Comparison of ENCODE assay signal across 9 mouse cellular contexts in genomic region chr17:29548994-29549393, GRCm38 (mm10). TPM values are rescaled to one million over a fixed set of nuclear protein-coding genes. Genes with fewer than 3 reads are reported as not detected.
DNase-seq lines count a peak whose midpoint lies in the region; ATAC-seq lines count a peak whose summit lies in the region.
"Had no signal": no experiment of that assay in that cellular context is flagged by ENCODE, and none has a peak within 500 bp of the region (broad histone marks: within the 10 kb centered on the region; RNA-seq: fewer than 3 reads in every experiment).

No protein-coding gene starts in this region.

- no peak for DNase-seq in heart, postnatal 4 days
- no peak for DNase-seq in embryonic facial prominence, embryonic 10.5 days (ENCODE audit: low spot score)
- no peak for DNase-seq in ovary, adult 18-20 months (ENCODE audit: low spot score)
- DNase-seq in adrenal gland, adult 2 months: no peak
- DNase-seq in adrenal gland, adult 8-10 months: no peak

- H3K4me3 ChIP-seq in heart, embryonic 15.5 days: no peak overlapping the region
- H3K4me3 ChIP-seq in embryonic facial prominence, embryonic 10.5 days: peak overlapping the region; percentile 99
- peak overlapping the region; percentile 94; the same call in 1 of the 2 replicates for H3K4me3 ChIP-seq in intestine, embryonic 15.5 days (replicated peaks)
- no peak overlapping the region for H3K4me3 ChIP-seq in midbrain, embryonic 15.5 days

- H3K9me3 ChIP-seq in heart, embryonic 15.5 days (replicated peaks): no peaks in the 10 kb centered on the region
- 0 out of 2 replicates have a peak, but pooled peaks cover 5% of the 10 kb centered on the region for H3K9me3 ChIP-seq in embryonic facial prominence, embryonic 10.5 days
- no peaks in the 10 kb centered on the region for H3K9me3 ChIP-seq in intestine, embryonic 15.5 days
- H3K9me3 ChIP-seq in midbrain, embryonic 15.5 days: no peaks in the 10 kb centered on the region

- H3K36me3 ChIP-seq in heart, embryonic 15.5 days: no peaks in the 10 kb centered on the region
- no peaks in the 10 kb centered on the region for H3K36me3 ChIP-seq in embryonic facial prominence, embryonic 10.5 days (replicated peaks)
- H3K36me3 ChIP-seq in intestine, embryonic 15.5 days: no peaks in the 10 kb centered on the region
- H3K36me3 ChIP-seq in midbrain, embryonic 15.5 days (replicated peaks): no peaks in the 10 kb centered on the region

- H3K4me1 ChIP-seq in heart, embryonic 15.5 days (replicated peaks): peaks cover 21% of the 10 kb centered on the region
- H3K4me1 ChIP-seq in embryonic facial prominence, embryonic 10.5 days: peaks cover 23% of the 10 kb centered on the region
- H3K4me1 ChIP-seq in intestine, embryonic 15.5 days (replicated peaks): peaks cover 10% of the 10 kb centered on the region; the same call in 1 of the 2 replicates
- H3K4me1 ChIP-seq in midbrain, embryonic 15.5 days: peaks cover 16% of the 10 kb centered on the region

- 35% methylated on average over 8 of the region's 8 CpGs for WGBS in heart, embryonic 15.5 days
- WGBS in embryonic facial prominence, embryonic 10.5 days: 58% methylated on average over 8 of the region's 8 CpGs
- WGBS in intestine, embryonic 15.5 days: 42% methylated on average over 8 of the region's 8 CpGs
- 44% methylated on average over 8 of the region's 8 CpGs for WGBS in midbrain, embryonic 15.5 days

- peak overlapping the region; percentile 92 for H3K4me2 ChIP-seq in heart, embryonic 15.5 days
- peak overlapping the region; percentile 95 for H3K4me2 ChIP-seq in intestine, embryonic 15.5 days (replicated peaks)
- H3K4me2 ChIP-seq in midbrain, embryonic 15.5 days: peak overlapping the region; percentile 79

- no peaks in the 10 kb centered on the region for H3K27me3 ChIP-seq in heart, embryonic 15.5 days
- H3K27me3 ChIP-seq in embryonic facial prominence, embryonic 10.5 days (replicated peaks; ENCODE audit: low read depth, poor library complexity, severe bottlenecking): no peaks in the 10 kb centered on the region
- H3K27me3 ChIP-seq in intestine, embryonic 15.5 days (replicated peaks): no peaks in the 10 kb centered on the region
- no peaks in the 10 kb centered on the region for H3K27me3 ChIP-seq in midbrain, embryonic 15.5 days (replicated peaks)

- ATAC-seq in heart, embryonic 15.5 days (replicated peaks; ENCODE audit: insufficient number of reproducible peaks, insufficient read depth, low FRiP score, low read depth): no peak
- 0 out of 2 replicates have a peak, but pooled peaks have one; percentile 6 for ATAC-seq in intestine, embryonic 15.5 days
- peak; percentile 37; the same call in 1 of the 2 replicates for ATAC-seq in midbrain, embryonic 15.5 days (replicated peaks)

- H3K9ac ChIP-seq in heart, embryonic 15.5 days: no peak overlapping the region
- no peak overlapping the region for H3K9ac ChIP-seq in intestine, embryonic 15.5 days
- H3K9ac ChIP-seq in midbrain, embryonic 15.5 days: no peak overlapping the region

- no peak overlapping the region for H3K27ac ChIP-seq in heart, embryonic 15.5 days
- H3K27ac ChIP-seq in embryonic facial prominence, embryonic 10.5 days (replicated peaks): no peak overlapping the region
- H3K27ac ChIP-seq in intestine, embryonic 15.5 days: no peak overlapping the region
- H3K27ac ChIP-seq in midbrain, embryonic 15.5 days: no peak overlapping the region

RNA-seq across cellular contexts. Expression of gene Gm17657, which starts 0.4 kb away (rescaled TPM):
- polyA plus RNA-seq in heart, embryonic 15.5 days (2015; fragmentation: Nextera tagmentation; extraction: Ambion mirVana): not detected in 2 replicates
- total RNA-seq in heart, postnatal 4 days (2021): not detected
- not detected in 2 replicates for polyA plus RNA-seq in embryonic facial prominence, embryonic 10.5 days (2016; fragmentation: Nextera tagmentation; extraction: Ambion mirVana)
- not detected in 2 replicates for polyA plus RNA-seq in intestine, embryonic 15.5 days (2015; fragmentation: Nextera tagmentation; extraction: Ambion mirVana)
- polyA plus RNA-seq in midbrain, embryonic 15.5 days (2015; fragmentation: Nextera tagmentation; extraction: Ambion mirVana): not detected in 2 replicates
- not detected for total RNA-seq in adrenal gland, adult 2 months (2021)
- polyA plus RNA-seq in adrenal gland, adult 2 months (2012; rRNA removed): not detected in 2 replicates
- not detected for total RNA-seq in adrenal gland, adult 8-10 months (2022)
- total RNA-seq: neutrophil, adult 5-6 weeks had no signal

RNA-seq across cellular contexts. Expression of gene Tbc1d22b, which starts 0.6 kb away (rescaled TPM):
- 8.5 and 13.0 TPM in 2 replicates for polyA plus RNA-seq in heart, embryonic 15.5 days (2015; fragmentation: Nextera tagmentation; extraction: Ambion mirVana)
- 10 to 100 TPM; 15.6 to 16.1 TPM for total RNA-seq in heart, postnatal 4 days (2021)
- polyA plus RNA-seq in embryonic facial prominence, embryonic 10.5 days (2016; fragmentation: Nextera tagmentation; extraction: Ambion mirVana): 18.4 and 19.5 TPM in 2 replicates
- 13.1 and 13.8 TPM in 2 replicates for polyA plus RNA-seq in intestine, embryonic 15.5 days (2015; fragmentation: Nextera tagmentation; extraction: Ambion mirVana)
- 29.9 and 31.0 TPM in 2 replicates for polyA plus RNA-seq in midbrain, embryonic 15.5 days (2015; fragmentation: Nextera tagmentation; extraction: Ambion mirVana)
- total RNA-seq in adrenal gland, adult 2 months (2021): 10 to 100 TPM; 24.2 to 30.5 TPM
- 25.7 and 30.6 TPM in 2 replicates for polyA plus RNA-seq in adrenal gland, adult 2 months (2012; rRNA removed)
- total RNA-seq in adrenal gland, adult 8-10 months (2022): 10 to 100 TPM; 23.9 to 40.4 (median 32.0) TPM

RNA-seq across cellular contexts. Expression of gene Tmem217, which starts 3.2 kb away (rescaled TPM):
- 0.62 and 1.0 TPM in 2 replicates for polyA plus RNA-seq in heart, embryonic 15.5 days (2015; fragmentation: Nextera tagmentation; extraction: Ambion mirVana)
- not detected for total RNA-seq in heart, postnatal 4 days (2021)
- 1.0 and 1.5 TPM in 2 replicates for polyA plus RNA-seq in embryonic facial prominence, embryonic 10.5 days (2016; fragmentation: Nextera tagmentation; extraction: Ambion mirVana)
- polyA plus RNA-seq in intestine, embryonic 15.5 days (2015; fragmentation: Nextera tagmentation; extraction: Ambion mirVana): 0.49 and 0.80 TPM in 2 replicates
- polyA plus RNA-seq in midbrain, embryonic 15.5 days (2015; fragmentation: Nextera tagmentation; extraction: Ambion mirVana): 1.5 and 1.7 TPM in 2 replicates
- not detected for total RNA-seq in adrenal gland, adult 2 months (2021)
- 0.88 and 1.6 TPM in 2 replicates for polyA plus RNA-seq in adrenal gland, adult 2 months (2012; rRNA removed)
- total RNA-seq in adrenal gland, adult 8-10 months (2022): under 1 TPM in 1 of 4 experiments, not detected in 3; 0.26 TPM
- total RNA-seq: neutrophil, adult 5-6 weeks had no signal

RNA-seq across cellular contexts. Expression of gene Pim1, which starts 58.4 kb away (rescaled TPM):
- polyA plus RNA-seq in heart, embryonic 15.5 days (2015; fragmentation: Nextera tagmentation; extraction: Ambion mirVana): 17.9 and 18.2 TPM in 2 replicates
- total RNA-seq in heart, postnatal 4 days (2021): 10 to 100 TPM; 74.0 to 77.0 TPM
- 31.6 and 33.2 TPM in 2 replicates for polyA plus RNA-seq in embryonic facial prominence, embryonic 10.5 days (2016; fragmentation: Nextera tagmentation; extraction: Ambion mirVana)
- 13.4 TPM in 2 replicates for polyA plus RNA-seq in intestine, embryonic 15.5 days (2015; fragmentation: Nextera tagmentation; extraction: Ambion mirVana)
- 10.3 and 10.9 TPM in 2 replicates for polyA plus RNA-seq in midbrain, embryonic 15.5 days (2015; fragmentation: Nextera tagmentation; extraction: Ambion mirVana)
- 100 to 1,000 TPM; 120 to 124 TPM for total RNA-seq in adrenal gland, adult 2 months (2021)
- polyA plus RNA-seq in adrenal gland, adult 2 months (2012; rRNA removed): 150 and 153 TPM in 2 replicates
- total RNA-seq in adrenal gland, adult 8-10 months (2022): 100 to 1,000 TPM in 1 of 4 experiments, 10 to 100 TPM in 3; 55.1 to 168 (median 83.0) TPM

Comparison
In these comparisons a context has a peak if more than half of its experiments do, and no peak if none do; other contexts are left out.
1. H3K4me3 ChIP-seq: peak in embryonic facial prominence, embryonic 10.5 days (single experiment) and intestine, embryonic 15.5 days (single experiment); none in heart, embryonic 15.5 days (single experiment) and midbrain, embryonic 15.5 days (single experiment).
2. Peak in every context shown above with its lines, with median percentiles within 50 percentile points of each other: H3K4me2 ChIP-seq.